In genomic region chr7:36692381-36692780, GRCm38 (mm10) we compare ENCODE assay signal across 14 mouse cellular contexts. TPM values are rescaled to one million over a fixed set of nuclear protein-coding genes. Genes with fewer than 3 reads are reported as not detected.
DNase-seq lines count a peak whose midpoint lies in the region; ATAC-seq lines count a peak whose summit lies in the region.
"Had no signal": no experiment of that assay in that cellular context is flagged by ENCODE, and none has a peak within 500 bp of the region (broad histone marks: within the 10 kb centered on the region; RNA-seq: fewer than 3 reads in every experiment).

No protein-coding gene starts in this region.

- H3K27ac ChIP-seq in hindbrain, embryonic 10.5 days: no peak overlapping the region
- no peak overlapping the region for H3K27ac ChIP-seq in hindbrain, embryonic 11.5 days (ENCODE audit: low read depth, low read length)
- no peak overlapping the region for H3K27ac ChIP-seq in brown adipose tissue, adult 24 weeks (replicated peaks; ENCODE audit: low read depth, low read length)
- no peak overlapping the region for H3K27ac ChIP-seq in embryonic facial prominence, embryonic 15.5 days (replicated peaks)
- no peak overlapping the region for H3K27ac ChIP-seq in limb, embryonic 12.5 days
- H3K27ac ChIP-seq: midbrain, embryonic 15.5 days had no signal

- H3K4me3 ChIP-seq in hindbrain, embryonic 10.5 days: no peak overlapping the region
- H3K4me3 ChIP-seq in hindbrain, embryonic 11.5 days (ENCODE audit: low read depth, low read length): no peak overlapping the region
- H3K4me3 ChIP-seq in brown adipose tissue, adult 24 weeks (ENCODE audit: insufficient read depth, low read depth, low read length): peak overlapping the region; percentile 14; the same call in 1 of the 2 replicates
- H3K4me3 ChIP-seq in embryonic facial prominence, embryonic 15.5 days (replicated peaks): peak overlapping the region; percentile 1; the same call in 1 of the 2 replicates
- H3K4me3 ChIP-seq in limb, embryonic 12.5 days (replicated peaks): 0 out of 2 replicates have a peak overlapping the region, but pooled peaks have one; percentile 11
- H3K4me3 ChIP-seq: midbrain, embryonic 15.5 days had no signal

- no peak for ATAC-seq in hindbrain, embryonic 11.5 days (ENCODE audit: low FRiP score)
- no peak for ATAC-seq in embryonic facial prominence, embryonic 15.5 days (ENCODE audit: insufficient number of reproducible peaks, low FRiP score, low TSS enrichment, low read depth)
- ATAC-seq in limb, embryonic 12.5 days (ENCODE audit: insufficient number of reproducible peaks, insufficient read depth, low FRiP score, low TSS enrichment, low read depth): no peak
- ATAC-seq in monocyte, adult 5-6 weeks (replicated peaks; ENCODE audit: insufficient number of reproducible peaks, low FRiP score, low TSS enrichment, poor library complexity, severe bottlenecking): no peak
- ATAC-seq: CD4-positive, CD25-positive, alpha-beta regulatory T cell, adult 4 months; liver, postnatal 0 days; midbrain, embryonic 15.5 days had no signal

- no peak overlapping the region for H3K4me2 ChIP-seq in hindbrain, embryonic 11.5 days (replicated peaks; ENCODE audit: low read depth, low read length)
- peak overlapping the region; percentile 29 for H3K4me2 ChIP-seq in embryonic facial prominence, embryonic 15.5 days (replicated peaks)
- H3K4me2 ChIP-seq in limb, embryonic 12.5 days: peak overlapping the region; percentile 37; the same call in 1 of the 2 replicates
- H3K4me2 ChIP-seq: midbrain, embryonic 15.5 days had no signal

- H3K27me3 ChIP-seq in hindbrain, embryonic 10.5 days (ENCODE audit: insufficient read depth, poor library complexity, severe bottlenecking): peaks cover 83% of the 10 kb centered on the region
- peaks cover 29% of the 10 kb centered on the region for H3K27me3 ChIP-seq in hindbrain, embryonic 11.5 days (ENCODE audit: control insufficient read depth, insufficient read depth, low read length)
- H3K27me3 ChIP-seq in embryonic facial prominence, embryonic 15.5 days: peaks cover 73% of the 10 kb centered on the region
- H3K27me3 ChIP-seq in limb, embryonic 12.5 days: peaks cover 74% of the 10 kb centered on the region

- WGBS in hindbrain, embryonic 10.5 days: 2% methylated on average over 5 of the region's 5 CpGs
- WGBS in hindbrain, embryonic 11.5 days: 1% methylated on average over 5 of the region's 5 CpGs
- 7% methylated on average over 5 of the region's 5 CpGs for WGBS in embryonic facial prominence, embryonic 15.5 days
- WGBS in limb, embryonic 12.5 days: 6% methylated on average over 5 of the region's 5 CpGs

- no peaks in the 10 kb centered on the region for H3K36me3 ChIP-seq in hindbrain, embryonic 10.5 days
- H3K36me3 ChIP-seq in hindbrain, embryonic 11.5 days (ENCODE audit: control insufficient read depth, insufficient read depth, low read length): no peaks in the 10 kb centered on the region
- H3K36me3 ChIP-seq in embryonic facial prominence, embryonic 15.5 days: no peaks in the 10 kb centered on the region
- no peaks in the 10 kb centered on the region for H3K36me3 ChIP-seq in limb, embryonic 12.5 days
- H3K36me3 ChIP-seq: midbrain, embryonic 15.5 days had no signal

- no peaks in the 10 kb centered on the region for H3K9me3 ChIP-seq in hindbrain, embryonic 10.5 days
- H3K9me3 ChIP-seq in hindbrain, embryonic 11.5 days (ENCODE audit: control insufficient read depth, low read length): no peaks in the 10 kb centered on the region
- no peaks in the 10 kb centered on the region for H3K9me3 ChIP-seq in embryonic facial prominence, embryonic 15.5 days (replicated peaks)
- H3K9me3 ChIP-seq in limb, embryonic 12.5 days: no peaks in the 10 kb centered on the region
- H3K9me3 ChIP-seq: midbrain, embryonic 15.5 days had no signal

- peaks cover 56% of the 10 kb centered on the region for H3K4me1 ChIP-seq in hindbrain, embryonic 10.5 days (replicated peaks)
- peaks cover 5% of the 10 kb centered on the region; the same call in 1 of the 2 replicates for H3K4me1 ChIP-seq in hindbrain, embryonic 11.5 days (replicated peaks; ENCODE audit: control insufficient read depth, insufficient read depth, low read length)
- no peaks in the 10 kb centered on the region for H3K4me1 ChIP-seq in brown adipose tissue, adult 24 weeks (ENCODE audit: control insufficient read depth, insufficient read depth, insufficient read length, low read length)
- H3K4me1 ChIP-seq in embryonic facial prominence, embryonic 15.5 days: peaks cover 26% of the 10 kb centered on the region
- H3K4me1 ChIP-seq in limb, embryonic 12.5 days (replicated peaks): peaks cover 24% of the 10 kb centered on the region

- no peak overlapping the region for H3K9ac ChIP-seq in hindbrain, embryonic 11.5 days (ENCODE audit: low read depth, low read length)
- no peak overlapping the region for H3K9ac ChIP-seq in embryonic facial prominence, embryonic 15.5 days
- no peak overlapping the region for H3K9ac ChIP-seq in limb, embryonic 12.5 days (replicated peaks)
- H3K9ac ChIP-seq: liver, postnatal 0 days; midbrain, embryonic 15.5 days had no signal

- DNase-seq in hindbrain, embryonic 10.5 days (ENCODE audit: low spot score): peak; percentile 21
- no peak for DNase-seq in hindbrain, embryonic 11.5 days (ENCODE audit: low spot score)
- no peak for DNase-seq in natural killer cell, adult 2 months (ENCODE audit: low spot score in 2 of 2)
- DNase-seq in right cerebral cortex, postnatal 25 days: no peak
- DNase-seq: adrenal gland, postnatal 14 days; cerebellum, adult 11 months; heart, adult 18-20 months; liver, postnatal 0 days had no signal

RNA-seq across cellular contexts. Expression of gene Tshz3, which starts 5.5 kb away (rescaled TPM):
- polyA plus RNA-seq in hindbrain, embryonic 10.5 days (2016; fragmentation: Nextera tagmentation; extraction: Ambion mirVana): 5.4 and 9.1 TPM in 2 replicates
- polyA plus RNA-seq in hindbrain, embryonic 11.5 days (2014; fragmentation: Nextera tagmentation; extraction: Ambion mirVana): 14.4 and 21.3 TPM in 2 replicates
- 0.58 and 0.79 TPM in 2 replicates for polyA plus RNA-seq in brown adipose tissue, adult 24 weeks (2012; ENCODE audit: insufficient read depth, insufficient read length, missing spikeins)
- 12.0 and 14.4 TPM in 2 replicates for polyA plus RNA-seq in embryonic facial prominence, embryonic 15.5 days (2015; fragmentation: Nextera tagmentation; extraction: Ambion mirVana)
- polyA plus RNA-seq in limb, embryonic 12.5 days (2016; fragmentation: Nextera tagmentation; extraction: Ambion mirVana): 10.4 and 10.8 TPM in 2 replicates
- 1.3 to 12.4 TPM (median 2.1 TPM) in 3 replicates for total RNA-seq in monocyte, adult 5-6 weeks (2017)
- polyA plus RNA-seq: CD4-positive, CD25-positive, alpha-beta regulatory T cell, adult 4 months had no signal

Comparison
In these comparisons a context has a peak if more than half of its experiments do, and no peak if none do; other contexts are left out.
1. H3K4me3 ChIP-seq: peak in brown adipose tissue, adult 24 weeks (single experiment), embryonic facial prominence, embryonic 15.5 days (single experiment) and limb, embryonic 12.5 days (single experiment); none in hindbrain, embryonic 10.5 days (single experiment) and hindbrain, embryonic 11.5 days (single experiment).